Mouse (Mus musculus): ENCODE data around the gene P2ry2.

DNA sequence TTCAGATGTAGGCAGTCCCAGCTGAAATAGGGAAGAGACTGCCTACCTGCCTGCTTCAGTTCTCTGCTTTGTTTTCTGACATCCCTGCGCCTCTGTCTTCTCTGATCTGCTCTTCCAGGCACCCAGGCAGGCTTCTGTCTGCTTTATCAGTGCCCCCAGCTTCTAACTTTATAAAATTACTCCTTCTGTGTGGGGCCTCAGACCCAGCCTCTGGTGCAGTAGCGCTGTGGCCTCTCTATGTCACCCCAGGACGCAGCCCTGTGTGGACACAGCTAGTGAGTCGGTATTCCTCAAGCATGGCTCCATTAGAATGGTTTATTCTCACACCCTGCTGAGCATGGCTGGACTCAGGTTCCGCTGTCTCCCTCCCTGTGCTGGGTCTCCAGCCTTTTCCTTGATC is 62.6 kb downstream of the P2ry2 start:
- TF ChIP-seq CEBPB (IDR thresholded peaks at IDR 0.05; ENCODE audit: low read depth) (no peak), CTCF (IDR thresholded peaks at IDR 0.05; ENCODE audit: control insufficient read depth, insufficient read depth, insufficient read length) (no peak), MYOD1 (IDR thresholded peaks at IDR 0.05; ENCODE audit: control insufficient read depth, insufficient read length, low read depth) (no peak), MAX (IDR thresholded peaks at IDR 0.05) (no peak), USF1 (IDR thresholded peaks at IDR 0.05; ENCODE audit: low read depth) (no peak), FOSL1 (IDR thresholded peaks at IDR 0.05; ENCODE audit: insufficient read depth, low read length, poor library complexity, severe bottlenecking) (no peak), MYOG (IDR thresholded peaks at IDR 0.05; ENCODE audit: control insufficient read depth, extremely low read depth, insufficient read length) (no peak)

Data from C2C12 (cell line).